Comparison of ENCODE assay signal across 8 mouse cellular contexts in genomic region chr2:156143953-156144724, GRCm38 (mm10). TPM values are rescaled to one million over a fixed set of nuclear protein-coding genes. Genes with fewer than 3 reads are reported as not detected.
DNase-seq lines count a peak whose midpoint lies in the region; ATAC-seq and TF ChIP-seq lines count a peak whose summit lies in the region.

TSS of gene Romo1 (plus strand) at chr2:156144039.
TSS of gene Nfs1 (minus strand) at chr2:156144186.

- peak; percentile 72 for DNase-seq in c-Kit-negative CD71-positive TER-119-positive erythroid progenitor cells, embryonic 14.5 days (ENCODE audit: low read depth, low spot score)
- peak; percentile 98 for DNase-seq in forebrain, embryonic 10.5 days (ENCODE audit: extremely low spot score, low spot score)
- peak; percentile 92 to 95 for DNase-seq in kidney, postnatal 25 days
- peak; percentile 83 to 87 (median 84) for DNase-seq in liver, embryonic 14.5 days (ENCODE audit: low read depth in 3 of 3, low spot score in 3 of 3)
- DNase-seq in neural tube, embryonic 11.5 days (ENCODE audit: low spot score) = peak; percentile 97
- peak; percentile 93 for DNase-seq in stomach, postnatal 0 days (ENCODE audit: low spot score)

- TF ChIP-seq CTCF in liver, embryonic 14.5 days (IDR thresholded peaks at IDR 0.05; ENCODE audit: low read depth) = peak; percentile 77
- TF ChIP-seq CTCF in stomach, postnatal 0 days (IDR thresholded peaks at IDR 0.05; ENCODE audit: low read depth) = peak; percentile 77

- peak within 1 kb of the TSS; percentile 94 for H3K27ac ChIP-seq in forebrain, embryonic 10.5 days
- peak within 1 kb of the TSS; percentile 94 for H3K27ac ChIP-seq in heart, embryonic 15.5 days
- H3K27ac ChIP-seq in liver, embryonic 14.5 days = peak within 1 kb of the TSS; percentile 90
- H3K27ac ChIP-seq in neural tube, embryonic 11.5 days (ENCODE audit: low read depth, low read length) = peak within 1 kb of the TSS; percentile 92
- peak within 1 kb of the TSS; percentile 93 for H3K27ac ChIP-seq in stomach, postnatal 0 days (replicated peaks)

- H3K36me3 ChIP-seq in forebrain, embryonic 10.5 days (replicated peaks) = peaks cover 51% of the 10 kb centered on the region
- peaks cover 40% of the 10 kb centered on the region for H3K36me3 ChIP-seq in heart, embryonic 15.5 days
- H3K36me3 ChIP-seq in liver, embryonic 14.5 days (replicated peaks; ENCODE audit: control insufficient read depth, insufficient read depth, low read depth) = peaks cover 32% of the 10 kb centered on the region
- peaks cover 9% of the 10 kb centered on the region for H3K36me3 ChIP-seq in neural tube, embryonic 11.5 days (ENCODE audit: control insufficient read depth, insufficient read depth, low read length)
- H3K36me3 ChIP-seq in stomach, postnatal 0 days (ENCODE audit: control insufficient read depth, insufficient read depth, low read length) = peaks cover 15% of the 10 kb centered on the region

- peak within 1 kb of the TSS; percentile 84 for H3K4me3 ChIP-seq in forebrain, embryonic 10.5 days
- H3K4me3 ChIP-seq in heart, embryonic 15.5 days = peak within 1 kb of the TSS; percentile 68
- peak within 1 kb of the TSS; percentile 67 to 98 for H3K4me3 ChIP-seq in liver, embryonic 14.5 days (ENCODE audit: insufficient read depth in 1 of 2, low read depth in 2 of 2, low read length in 2 of 2)
- H3K4me3 ChIP-seq in neural tube, embryonic 11.5 days (ENCODE audit: low read depth, low read length) = peak within 1 kb of the TSS; percentile 73
- peak within 1 kb of the TSS; percentile 74 for H3K4me3 ChIP-seq in stomach, postnatal 0 days (ENCODE audit: low read depth, low read length)

- WGBS in forebrain, embryonic 10.5 days = under 1% methylated on average over 70 of the region's 70 CpGs
- under 1% methylated on average over 70 of the region's 70 CpGs for WGBS in heart, embryonic 15.5 days
- under 1% methylated on average over 67 of the region's 70 CpGs for WGBS in liver, embryonic 14.5 days (ENCODE audit: insufficient replicate concordance)
- WGBS in neural tube, embryonic 11.5 days = under 1% methylated on average over 70 of the region's 70 CpGs
- WGBS in stomach, postnatal 0 days = under 1% methylated on average over 69 of the region's 70 CpGs

- no peaks in the 10 kb centered on the region for H3K27me3 ChIP-seq in forebrain, embryonic 10.5 days (ENCODE audit: poor library complexity, severe bottlenecking)
- no peaks in the 10 kb centered on the region for H3K27me3 ChIP-seq in heart, embryonic 15.5 days
- no peaks in the 10 kb centered on the region for H3K27me3 ChIP-seq in liver, embryonic 14.5 days (ENCODE audit: control insufficient read depth, insufficient read depth, low read length)
- no peaks in the 10 kb centered on the region for H3K27me3 ChIP-seq in neural tube, embryonic 11.5 days (ENCODE audit: control insufficient read depth, insufficient read depth, low read length)
- H3K27me3 ChIP-seq in stomach, postnatal 0 days (ENCODE audit: control insufficient read depth, insufficient read depth, low read length) = no peaks in the 10 kb centered on the region

- peak within 1 kb of the TSS; percentile 72 for H3K4me2 ChIP-seq in heart, embryonic 15.5 days
- peak within 1 kb of the TSS; percentile 98 for H3K4me2 ChIP-seq in liver, embryonic 14.5 days (ENCODE audit: low read depth)
- peak within 1 kb of the TSS; percentile 67 for H3K4me2 ChIP-seq in neural tube, embryonic 11.5 days (ENCODE audit: low read depth)
- H3K4me2 ChIP-seq in stomach, postnatal 0 days (replicated peaks; ENCODE audit: low read depth) = peak within 1 kb of the TSS; percentile 83

- peaks cover 27% of the 10 kb centered on the region for H3K4me1 ChIP-seq in forebrain, embryonic 10.5 days
- H3K4me1 ChIP-seq in heart, embryonic 15.5 days (replicated peaks) = peaks cover 12% of the 10 kb centered on the region
- H3K4me1 ChIP-seq in liver, embryonic 14.5 days (replicated peaks; ENCODE audit: control insufficient read depth in 2 of 2, insufficient read depth in 2 of 2, low read length in 1 of 2) = peaks cover 3 to 10% of the 10 kb centered on the region in 2 experiments
- 0 out of 2 replicates have a peak, but pooled peaks cover 4% of the 10 kb centered on the region for H3K4me1 ChIP-seq in neural tube, embryonic 11.5 days (ENCODE audit: control insufficient read depth, insufficient read depth, low read length)
- peaks cover 3% of the 10 kb centered on the region; the same call in 1 of the 2 replicates for H3K4me1 ChIP-seq in stomach, postnatal 0 days (replicated peaks; ENCODE audit: control insufficient read depth, insufficient read depth)

- no peaks in the 10 kb centered on the region for H3K9me3 ChIP-seq in forebrain, embryonic 10.5 days
- H3K9me3 ChIP-seq in heart, embryonic 15.5 days (replicated peaks) = no peaks in the 10 kb centered on the region
- H3K9me3 ChIP-seq in liver, embryonic 14.5 days (ENCODE audit: control insufficient read depth, low read length) = no peaks in the 10 kb centered on the region
- H3K9me3 ChIP-seq in neural tube, embryonic 11.5 days (ENCODE audit: control insufficient read depth, low read length) = no peaks in the 10 kb centered on the region
- no peaks in the 10 kb centered on the region for H3K9me3 ChIP-seq in stomach, postnatal 0 days (ENCODE audit: control insufficient read depth, low read length)

- no peak for TF ChIP-seq EP300 in liver, embryonic 14.5 days (IDR thresholded peaks at IDR 0.05; ENCODE audit: low read depth)
- TF ChIP-seq EP300 in stomach, postnatal 0 days (optimal IDR thresholded peaks at IDR 0.05) = no peak

- peak within 1 kb of the TSS; percentile 76 for H3K9ac ChIP-seq in heart, embryonic 15.5 days
- peak within 1 kb of the TSS; percentile 95 for H3K9ac ChIP-seq in liver, embryonic 14.5 days (replicated peaks)
- H3K9ac ChIP-seq in neural tube, embryonic 11.5 days (ENCODE audit: low read length) = peak within 1 kb of the TSS; percentile 89
- peak within 1 kb of the TSS; percentile 88 for H3K9ac ChIP-seq in stomach, postnatal 0 days (ENCODE audit: low read length)

- peak; percentile 93 for ATAC-seq in CD4-positive, CD25-positive, alpha-beta regulatory T cell, adult 4 months
- peak; percentile 96 for ATAC-seq in heart, embryonic 15.5 days (replicated peaks; ENCODE audit: insufficient number of reproducible peaks, insufficient read depth, low FRiP score, low read depth)
- ATAC-seq in liver, embryonic 14.5 days (ENCODE audit: insufficient read depth) = peak; percentile 91
- ATAC-seq in neural tube, embryonic 11.5 days (ENCODE audit: insufficient read depth, low FRiP score, low TSS enrichment) = peak; percentile 98
- ATAC-seq in stomach, postnatal 0 days (ENCODE audit: low FRiP score, low TSS enrichment) = peak; percentile 93

RNA-seq across cellular contexts. Expression of gene Romo1, which starts in this region (rescaled TPM):
- polyA plus RNA-seq in CD4-positive, CD25-positive, alpha-beta regulatory T cell, adult 4 months (2017; shearing (Covaris generic)) = 100 to 1,000 TPM; 109 to 134 TPM
- polyA plus RNA-seq in forebrain, embryonic 10.5 days (2016; fragmentation: Nextera tagmentation; extraction: Ambion mirVana) = 379 and 398 TPM in 2 replicates
- 324 and 427 TPM in 2 replicates for polyA plus RNA-seq in heart, embryonic 15.5 days (2015; fragmentation: Nextera tagmentation; extraction: Ambion mirVana)
- 123 and 181 TPM in 2 replicates for polyA plus RNA-seq in liver, embryonic 14.5 days (2012; rRNA removed)
- polyA plus RNA-seq in liver, embryonic 14.5 days (2014; fragmentation: Nextera tagmentation; extraction: Ambion mirVana) = 248 and 249 TPM in 2 replicates
- 366 and 379 TPM in 2 replicates for polyA plus RNA-seq in neural tube, embryonic 11.5 days (2014; fragmentation: Nextera tagmentation; extraction: Ambion mirVana)
- 378 and 415 TPM in 2 replicates for polyA plus RNA-seq in stomach, postnatal 0 days (2015; fragmentation: Nextera tagmentation; extraction: Ambion mirVana)

RNA-seq across cellular contexts. Expression of gene Nfs1, which starts in this region (rescaled TPM):
- 10 to 100 TPM; 40.2 to 47.6 TPM for polyA plus RNA-seq in CD4-positive, CD25-positive, alpha-beta regulatory T cell, adult 4 months (2017; shearing (Covaris generic))
- 41.7 and 45.2 TPM in 2 replicates for polyA plus RNA-seq in forebrain, embryonic 10.5 days (2016; fragmentation: Nextera tagmentation; extraction: Ambion mirVana)
- 58.2 and 63.4 TPM in 2 replicates for polyA plus RNA-seq in heart, embryonic 15.5 days (2015; fragmentation: Nextera tagmentation; extraction: Ambion mirVana)
- 37.3 and 40.9 TPM in 2 replicates for polyA plus RNA-seq in liver, embryonic 14.5 days (2012; rRNA removed)
- 55.3 and 62.5 TPM in 2 replicates for polyA plus RNA-seq in liver, embryonic 14.5 days (2014; fragmentation: Nextera tagmentation; extraction: Ambion mirVana)
- polyA plus RNA-seq in neural tube, embryonic 11.5 days (2014; fragmentation: Nextera tagmentation; extraction: Ambion mirVana) = 34.4 and 38.0 TPM in 2 replicates
- polyA plus RNA-seq in stomach, postnatal 0 days (2015; fragmentation: Nextera tagmentation; extraction: Ambion mirVana) = 40.3 and 43.5 TPM in 2 replicates

Comparison
In these comparisons a context has a peak if more than half of its experiments do, and no peak if none do; other contexts are left out.
1. Peak in every context shown above with its lines: DNase-seq, ATAC-seq, H3K4me3 ChIP-seq and H3K27ac ChIP-seq.